Comparison of ENCODE assay signal across 9 mouse cellular contexts in the genomic region with DNA sequence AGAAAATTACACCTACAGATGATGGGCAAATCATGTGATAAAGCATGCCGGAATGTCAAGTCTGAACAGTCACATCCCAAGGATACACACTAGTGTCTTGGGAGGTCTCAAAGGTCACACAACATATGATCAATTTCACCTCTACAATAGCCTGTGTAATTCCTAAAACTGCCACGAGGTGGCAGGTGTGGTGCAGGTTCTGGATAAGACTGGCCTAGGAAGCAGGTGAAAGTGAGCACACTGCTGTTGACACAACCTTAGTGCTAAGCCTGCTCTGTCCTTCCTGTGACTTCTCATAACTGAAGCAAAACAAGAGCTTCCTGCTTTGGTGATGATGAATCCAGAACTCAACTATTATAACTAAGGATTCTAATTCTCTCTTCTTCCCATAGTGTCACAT.
DNase-seq lines count a peak whose midpoint lies in the region; ATAC-seq and TF ChIP-seq lines count a peak whose summit lies in the region.
"Had no signal": no experiment of that assay in that cellular context is flagged by ENCODE, and none has a peak within 500 bp of the region (broad histone marks: within the 10 kb centered on the region; RNA-seq: fewer than 3 reads in every experiment).

No protein-coding gene starts in this region.

- TF ChIP-seq CTCF in CH12.LX (conservative IDR thresholded peaks at IDR 0.05 in 1 of 2, IDR thresholded peaks at IDR 0.05 in 1 of 2; ENCODE audit: low read depth in 2 of 2, low read length in 2 of 2) = peak; percentile 93 to 98
- TF ChIP-seq CTCF in liver, embryonic 14.5 days (IDR thresholded peaks at IDR 0.05; ENCODE audit: low read depth) = peak; percentile 99

- no peak overlapping the region for H3K27ac ChIP-seq in CH12.LX (ENCODE audit: insufficient read depth, low read depth)
- H3K27ac ChIP-seq in heart, embryonic 16.5 days (ENCODE audit: low read length) = no peak overlapping the region
- H3K27ac ChIP-seq in liver, embryonic 14.5 days = 0 out of 2 replicates have a peak overlapping the region, but pooled peaks have one; percentile 6
- no peak overlapping the region for H3K27ac ChIP-seq in neural tube, embryonic 13.5 days (replicated peaks)
- H3K27ac ChIP-seq: heart, embryonic 15.5 days had no signal

- TF ChIP-seq RAD21 in CH12.LX (IDR thresholded peaks at IDR 0.05; ENCODE audit: low read depth, low read length) = peak; percentile 90

- H3K9me3 ChIP-seq in CH12.LX (replicated peaks; ENCODE audit: low read length) = no peaks in the 10 kb centered on the region
- no peaks in the 10 kb centered on the region for H3K9me3 ChIP-seq in heart, embryonic 16.5 days (replicated peaks; ENCODE audit: control insufficient read depth, low read length)
- no peaks in the 10 kb centered on the region for H3K9me3 ChIP-seq in liver, embryonic 14.5 days (ENCODE audit: control insufficient read depth, low read length)
- no peaks in the 10 kb centered on the region for H3K9me3 ChIP-seq in neural tube, embryonic 13.5 days
- H3K9me3 ChIP-seq: heart, embryonic 15.5 days had no signal

- H3K4me2 ChIP-seq in CH12.LX (ENCODE audit: insufficient read depth, low read depth, poor library complexity, severe bottlenecking) = no peak overlapping the region
- no peak overlapping the region for H3K4me2 ChIP-seq in heart, embryonic 16.5 days (ENCODE audit: low read depth, low read length)
- H3K4me2 ChIP-seq in liver, embryonic 14.5 days (ENCODE audit: low read depth) = no peak overlapping the region
- no peak overlapping the region for H3K4me2 ChIP-seq in neural tube, embryonic 13.5 days
- H3K4me2 ChIP-seq: heart, embryonic 15.5 days had no signal

- H3K27me3 ChIP-seq in CH12.LX (replicated peaks) = no peaks in the 10 kb centered on the region
- no peaks in the 10 kb centered on the region for H3K27me3 ChIP-seq in heart, embryonic 16.5 days (ENCODE audit: control insufficient read depth, insufficient read depth, low read length)
- H3K27me3 ChIP-seq in liver, embryonic 14.5 days (ENCODE audit: control insufficient read depth, insufficient read depth, low read length) = no peaks in the 10 kb centered on the region
- no peaks in the 10 kb centered on the region for H3K27me3 ChIP-seq in neural tube, embryonic 13.5 days
- H3K27me3 ChIP-seq: heart, embryonic 15.5 days had no signal

- peaks cover 0 to 9% of the 10 kb centered on the region in 2 experiments for H3K36me3 ChIP-seq in CH12.LX (replicated peaks in 1 of 2; ENCODE audit: control insufficient read depth in 1 of 2, insufficient read depth in 1 of 2, low read length in 1 of 2)
- H3K36me3 ChIP-seq in heart, embryonic 16.5 days (ENCODE audit: control insufficient read depth, insufficient read depth) = no peaks in the 10 kb centered on the region
- no peaks in the 10 kb centered on the region for H3K36me3 ChIP-seq in liver, embryonic 14.5 days (replicated peaks; ENCODE audit: control insufficient read depth, insufficient read depth, low read depth)
- H3K36me3 ChIP-seq in neural tube, embryonic 13.5 days = no peaks in the 10 kb centered on the region
- H3K36me3 ChIP-seq: heart, embryonic 15.5 days had no signal

- 35% methylated on average over 2 of the region's 2 CpGs for WGBS in heart, embryonic 16.5 days
- WGBS in liver, embryonic 14.5 days (ENCODE audit: insufficient replicate concordance) = 23% methylated on average over 2 of the region's 2 CpGs
- WGBS in neural tube, embryonic 13.5 days = 40% methylated on average over 2 of the region's 2 CpGs

- H3K4me3 ChIP-seq in CH12.LX (replicated peaks in 1 of 3; ENCODE audit: low read depth in 2 of 3, low read length in 2 of 3, poor library complexity in 1 of 3) = no peak overlapping the region
- H3K4me3 ChIP-seq in heart, embryonic 16.5 days (ENCODE audit: low read length) = no peak overlapping the region
- H3K4me3 ChIP-seq in liver, embryonic 14.5 days (ENCODE audit: insufficient read depth in 1 of 2, low read depth in 2 of 2, low read length in 2 of 2) = no peak overlapping the region
- H3K4me3 ChIP-seq in neural tube, embryonic 13.5 days = no peak overlapping the region
- H3K4me3 ChIP-seq: heart, embryonic 15.5 days had no signal

- TF ChIP-seq POLR2A in CH12.LX (IDR thresholded peaks at IDR 0.05; ENCODE audit: low read depth, low read length) = no peak

- TF ChIP-seq EP300 in CH12.LX (IDR thresholded peaks at IDR 0.05; ENCODE audit: low read length) = no peak
- TF ChIP-seq EP300 in liver, embryonic 14.5 days (IDR thresholded peaks at IDR 0.05; ENCODE audit: low read depth) = 0 out of 2 replicates have a peak, but pooled peaks have one; percentile 6

- peak; percentile 80 for DNase-seq in CH12.LX (ENCODE audit: extremely low read depth)
- DNase-seq in adrenal gland, adult 8-10 months = peak; percentile 34
- peak; percentile 75 for DNase-seq in embryo, embryonic 11 days
- peak; percentile 66 to 85 for DNase-seq in kidney, postnatal 25 days
- DNase-seq in liver, embryonic 14.5 days (ENCODE audit: low read depth in 3 of 3, low spot score in 3 of 3) = peak; percentile 64 to 71 (median 65)
- DNase-seq in testis, postnatal 10 days (ENCODE audit: low spot score) = peak; percentile 80

- ATAC-seq in heart, embryonic 16.5 days (replicated peaks; ENCODE audit: extremely low read depth, insufficient read depth, low FRiP score) = peak; percentile 53; the same call in 1 of the 2 replicates
- peak; percentile 64 for ATAC-seq in liver, embryonic 14.5 days (ENCODE audit: insufficient read depth)
- 0 out of 2 replicates have a peak, but pooled peaks have one; percentile 54 for ATAC-seq in neural tube, embryonic 13.5 days (ENCODE audit: low read depth)

- in situ Hi-C loops in CH12.LX (cut with MboI; ENCODE audit: low pct_ligation_motif_present, low pct_unique_long_range_greater_than_20kb, low sequenced_read_pairs) = loop anchor here (5.0 kb wide), 1 partner anchor 88 kb away; no protein-coding TSS in a partner anchor

- no peaks in the 10 kb centered on the region for H3K79me2 ChIP-seq in CH12.LX (replicated peaks; ENCODE audit: control insufficient read depth, extremely low read depth, insufficient read depth, poor library complexity, severe bottlenecking)

- dilution Hi-C loops in CH12.LX (cut with MboI; ENCODE audit: extremely low pct_ligation_motif_present, extremely low pct_unique_long_range_greater_than_20kb, low sequenced_read_pairs) = no loop called here

- no peak overlapping the region for H3K9ac ChIP-seq in CH12.LX (ENCODE audit: insufficient read depth, low read depth)
- H3K9ac ChIP-seq in heart, embryonic 16.5 days (ENCODE audit: low read length) = no peak overlapping the region
- no peak overlapping the region for H3K9ac ChIP-seq in liver, embryonic 14.5 days (replicated peaks)
- H3K9ac ChIP-seq in neural tube, embryonic 13.5 days = no peak overlapping the region
- H3K9ac ChIP-seq: heart, embryonic 15.5 days had no signal

- H3K4me1 ChIP-seq in CH12.LX (ENCODE audit: control insufficient read depth in 1 of 2, insufficient read depth in 2 of 2) = peaks cover 3 to 22% of the 10 kb centered on the region in 2 experiments; a peak in 3 of 4 replicates
- H3K4me1 ChIP-seq in heart, embryonic 16.5 days (ENCODE audit: control insufficient read depth, insufficient read depth, low read length) = peaks cover 25% of the 10 kb centered on the region
- H3K4me1 ChIP-seq in liver, embryonic 14.5 days (replicated peaks; ENCODE audit: control insufficient read depth in 2 of 2, insufficient read depth in 2 of 2, low read length in 1 of 2) = peaks cover 16 to 28% of the 10 kb centered on the region in 2 experiments
- peaks cover 13% of the 10 kb centered on the region; the same call in 1 of the 2 replicates for H3K4me1 ChIP-seq in neural tube, embryonic 13.5 days (replicated peaks)

TF ChIP-seq in CH12.LX, 34 proteins besides CTCF, POLR2A, EP300 and RAD21:
- TF ChIP-seq JUND (conservative IDR thresholded peaks at IDR 0.05; ENCODE audit: low read depth, low read length) (no peak), ZC3H11A (IDR thresholded peaks at IDR 0.05; ENCODE audit: low read depth, low read length) (peak; percentile 77), MAZ (IDR thresholded peaks at IDR 0.05; ENCODE audit: low read depth, low read length) (no peak), SMC3 (IDR thresholded peaks at IDR 0.05; ENCODE audit: low read depth, low read length) (peak; percentile 98)
